Mouse (Mus musculus): ENCODE data around the gene Adamtsl5. TPM values are rescaled to one million over a fixed set of nuclear protein-coding genes. Genes with fewer than 3 reads are reported as not detected.
A peak's percentile ranks its signal among the peaks of the same experiment; 100 is the strongest.

Adamtsl5 gene
- polyA plus RNA-seq, 1 experiment from 2014 or later: 0.54 TPM

DNA sequence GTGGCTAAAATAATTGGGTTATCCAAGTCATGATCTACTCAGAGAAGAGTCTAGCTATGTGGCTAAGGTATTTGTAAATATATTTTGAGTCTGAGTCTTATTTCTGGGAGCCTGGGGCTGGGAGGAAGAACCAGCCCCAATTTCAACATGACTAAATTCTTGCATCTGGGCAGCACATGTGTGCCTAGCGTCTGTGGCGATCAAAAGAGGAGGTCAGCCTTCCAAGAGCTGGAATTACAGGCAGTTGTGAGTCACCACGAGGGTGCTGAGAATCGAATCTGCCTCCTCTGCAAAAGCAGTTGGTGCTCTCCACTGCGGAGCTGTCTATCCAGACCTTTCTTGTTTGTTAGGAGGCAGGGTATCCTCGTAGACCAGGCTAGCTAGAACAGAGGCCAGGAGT, 17.5 kb upstream of the Adamtsl5 start:
- Histone ChIP-seq H3K36me3 (ENCODE audit: control insufficient read depth, insufficient read depth, low read length) (no peaks in the 10 kb centered on the region), H3K4me3 (ENCODE audit: low read depth, low read length) (no peak overlapping the region), H3K27ac (ENCODE audit: low read depth, low read length) (no peak overlapping the region), H3K9ac (ENCODE audit: low read depth, low read length) (no peak overlapping the region), H3K4me1 (replicated peaks; ENCODE audit: control insufficient read depth, insufficient read depth, low read length) (no peaks in the 10 kb centered on the region), H3K27me3 (ENCODE audit: control insufficient read depth, insufficient read depth, low read length) (no peaks in the 10 kb centered on the region; the same call in 1 of the 2 replicates), H3K4me2 (replicated peaks; ENCODE audit: low read depth, low read length) (no peak overlapping the region), H3K9me3 (ENCODE audit: control insufficient read depth, low read length) (no peaks in the 10 kb centered on the region)
- ATAC-seq (ENCODE audit: low FRiP score) (no peak), DNase-seq (ENCODE audit: low spot score) (no peak)
- WGBS: 67% methylated on average over 6 of the region's 6 CpGs

- Histone ChIP-seq H3K4me3 (ENCODE audit: low read depth, low read length) (no peak overlapping the region), H3K27ac (ENCODE audit: low read depth, low read length) (no peak overlapping the region), H3K36me3 (ENCODE audit: control insufficient read depth, insufficient read depth, low read length) (no peaks in the 10 kb centered on the region), H3K9ac (ENCODE audit: low read depth, low read length) (no peak overlapping the region), H3K4me2 (replicated peaks; ENCODE audit: low read depth, low read length) (no peak overlapping the region), H3K4me1 (replicated peaks; ENCODE audit: control insufficient read depth, insufficient read depth, low read length) (no peaks in the 10 kb centered on the region), H3K9me3 (ENCODE audit: control insufficient read depth, low read length) (no peaks in the 10 kb centered on the region), H3K27me3 (ENCODE audit: control insufficient read depth, insufficient read depth, low read length) (peaks cover 15% of the 10 kb centered on the region)
- WGBS: 40% methylated on average over 6 of the region's 6 CpGs
- no peak for ATAC-seq (ENCODE audit: low FRiP score)
- DNase-seq (ENCODE audit: low spot score): no peak
Observed at GRCm38 (mm10) chr10:80363734-80364133, 15.5 kb upstream of the Adamtsl5 start.

DNA sequence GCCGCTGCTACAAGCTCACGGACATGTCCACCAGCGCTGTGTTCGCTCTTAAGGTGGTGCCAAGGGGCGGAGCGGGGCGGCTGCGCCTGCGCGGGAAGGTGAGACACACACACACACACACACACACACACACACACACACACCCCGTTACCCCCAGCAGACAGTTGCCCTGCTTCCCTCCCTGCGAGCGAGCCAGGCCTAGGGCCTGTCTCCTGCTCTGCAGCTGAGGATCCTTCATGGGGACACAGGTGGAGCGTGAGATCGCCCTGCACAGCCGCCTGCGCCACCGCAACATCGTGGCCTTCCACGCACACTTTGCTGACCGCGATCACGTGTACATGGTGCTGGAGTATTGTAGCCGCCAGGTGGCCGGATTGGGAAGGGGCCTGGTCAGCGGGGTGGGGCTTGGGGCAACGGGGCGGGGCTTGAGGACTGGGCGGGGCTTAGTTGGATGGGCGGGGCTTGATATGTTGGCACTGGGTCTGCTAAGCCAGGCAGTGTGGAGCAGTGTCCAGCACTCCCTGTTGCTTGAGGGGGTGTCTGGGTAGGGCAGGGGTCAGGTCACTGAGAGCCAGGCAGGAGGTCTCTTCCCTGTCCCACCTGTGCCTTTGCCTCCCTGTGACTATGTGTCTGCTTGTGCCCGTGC, 9.9 kb upstream of the Adamtsl5 start:
- no peaks in the 10 kb centered on the region for H3K9me3 ChIP-seq (ENCODE audit: control insufficient read depth, low read length)
- no peak overlapping the region for H3K27ac ChIP-seq (ENCODE audit: low read depth, low read length)
- 8% methylated on average over 30 of the region's 31 CpGs for WGBS
- no peaks in the 10 kb centered on the region for H3K36me3 ChIP-seq (ENCODE audit: control insufficient read depth, insufficient read depth, low read length)
- H3K27me3 ChIP-seq (ENCODE audit: control insufficient read depth, insufficient read depth, low read length): peaks cover 67% of the 10 kb centered on the region
- DNase-seq (ENCODE audit: low spot score): no peak
- no peak overlapping the region for H3K4me3 ChIP-seq (ENCODE audit: low read depth, low read length)
- peak; percentile 61 for ATAC-seq (ENCODE audit: low FRiP score)
- H3K9ac ChIP-seq (ENCODE audit: low read depth, low read length): no peak overlapping the region
- no peak overlapping the region for H3K4me2 ChIP-seq (replicated peaks; ENCODE audit: low read depth, low read length)
- peaks cover 6% of the 10 kb centered on the region; the same call in 1 of the 2 replicates for H3K4me1 ChIP-seq (replicated peaks; ENCODE audit: control insufficient read depth, insufficient read depth, low read length)

- DNase-seq (ENCODE audit: low spot score): no peak
- H3K27ac ChIP-seq (ENCODE audit: low read depth, low read length): no peak overlapping the region
- no peak for ATAC-seq (ENCODE audit: low FRiP score)
- H3K4me1 ChIP-seq (replicated peaks; ENCODE audit: control insufficient read depth, insufficient read depth, low read length): peaks cover 6% of the 10 kb centered on the region; the same call in 1 of the 2 replicates
- peaks cover 74% of the 10 kb centered on the region for H3K27me3 ChIP-seq (ENCODE audit: control insufficient read depth, insufficient read depth, low read length)
- no peak overlapping the region for H3K4me2 ChIP-seq (replicated peaks; ENCODE audit: low read depth, low read length)
- H3K9ac ChIP-seq (ENCODE audit: low read depth, low read length): no peak overlapping the region
- 40% methylated on average over 7 of the region's 7 CpGs for WGBS
- no peak overlapping the region for H3K4me3 ChIP-seq (ENCODE audit: low read depth, low read length)
- H3K9me3 ChIP-seq (ENCODE audit: control insufficient read depth, low read length): no peaks in the 10 kb centered on the region
- no peaks in the 10 kb centered on the region for H3K36me3 ChIP-seq (ENCODE audit: control insufficient read depth, insufficient read depth, low read length)
Observed at GRCm38 (mm10) chr10:80357336-80357735, 9.1 kb upstream of the Adamtsl5 start.

- Histone ChIP-seq H3K4me1 (replicated peaks; ENCODE audit: control insufficient read depth, insufficient read depth, low read length) (peaks cover 6% of the 10 kb centered on the region; the same call in 1 of the 2 replicates), H3K27me3 (ENCODE audit: control insufficient read depth, insufficient read depth, low read length) (peaks cover 78% of the 10 kb centered on the region), H3K27ac (ENCODE audit: low read depth, low read length) (no peak overlapping the region), H3K4me3 (ENCODE audit: low read depth, low read length) (peak overlapping the region; percentile 24), H3K4me2 (replicated peaks; ENCODE audit: low read depth, low read length) (peak overlapping the region; percentile 31), H3K9me3 (ENCODE audit: control insufficient read depth, low read length) (no peaks in the 10 kb centered on the region), H3K36me3 (ENCODE audit: control insufficient read depth, insufficient read depth, low read length) (no peaks in the 10 kb centered on the region), H3K9ac (ENCODE audit: low read depth, low read length) (no peak overlapping the region)
- WGBS: 3% methylated on average over 34 of the region's 34 CpGs
- ATAC-seq (ENCODE audit: low FRiP score) (no peak), DNase-seq (ENCODE audit: low spot score) (no peak)
Observed at GRCm38 (mm10) chr10:80356737-80357136, 8.5 kb upstream of the Adamtsl5 start.

DNA sequence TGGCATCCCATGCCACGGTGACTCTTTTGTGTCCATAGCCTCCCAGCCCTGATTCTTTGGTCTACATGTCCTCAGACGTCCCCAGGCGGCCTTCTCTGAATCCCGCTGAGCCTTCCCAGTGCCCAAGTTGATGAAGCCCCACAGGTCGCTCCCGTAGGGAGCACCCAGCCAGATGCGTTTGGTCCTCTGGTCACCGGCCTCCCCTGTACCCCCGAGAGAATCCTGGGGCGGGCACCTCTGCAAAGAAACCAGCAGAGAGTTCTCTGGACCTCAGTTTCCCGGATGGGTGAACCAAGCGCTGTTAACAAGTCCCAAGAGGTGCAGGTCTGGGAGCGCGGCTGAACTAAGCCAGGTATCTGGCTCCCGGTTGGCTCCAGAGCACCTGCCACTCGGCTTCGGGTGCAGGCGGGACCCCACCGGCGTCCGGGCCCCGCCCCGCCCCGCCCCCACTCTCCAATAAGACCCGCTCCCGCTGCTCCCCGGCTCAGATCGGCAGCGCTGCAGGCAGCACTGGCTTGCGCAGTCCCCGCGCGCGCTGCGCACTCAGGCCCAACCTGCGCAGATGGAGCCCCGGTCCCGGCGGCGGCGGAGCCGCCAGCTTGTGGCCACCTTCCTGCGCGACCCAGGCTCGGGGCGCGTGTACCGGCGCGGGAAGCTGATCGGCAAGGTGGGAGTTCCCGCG, 7.9 kb upstream of the Adamtsl5 start, which contains the start of gene Plk5:
Gene Plk5, plus strand, starts transcription at position 459 of the 682 bp plus-strand sequence.
- ATAC-seq (ENCODE audit: low FRiP score) (no peak), DNase-seq (ENCODE audit: low spot score) (peak; percentile 45)
- Histone ChIP-seq H3K4me1 (replicated peaks; ENCODE audit: control insufficient read depth, insufficient read depth, low read length) (peaks cover 6% of the 10 kb centered on the region; the same call in 1 of the 2 replicates), H3K9ac (ENCODE audit: low read depth, low read length) (no peak within 1 kb of the TSS), H3K27me3 (ENCODE audit: control insufficient read depth, insufficient read depth, low read length) (peaks cover 84% of the 10 kb centered on the region), H3K36me3 (ENCODE audit: control insufficient read depth, insufficient read depth, low read length) (no peaks in the 10 kb centered on the region), H3K9me3 (ENCODE audit: control insufficient read depth, low read length) (no peaks in the 10 kb centered on the region), H3K4me2 (replicated peaks; ENCODE audit: low read depth, low read length) (peak within 1 kb of the TSS; percentile 31), H3K4me3 (ENCODE audit: low read depth, low read length) (peak within 1 kb of the TSS; percentile 24), H3K27ac (ENCODE audit: low read depth, low read length) (no peak within 1 kb of the TSS)
- WGBS: under 1% methylated on average over 51 of the region's 53 CpGs

DNA sequence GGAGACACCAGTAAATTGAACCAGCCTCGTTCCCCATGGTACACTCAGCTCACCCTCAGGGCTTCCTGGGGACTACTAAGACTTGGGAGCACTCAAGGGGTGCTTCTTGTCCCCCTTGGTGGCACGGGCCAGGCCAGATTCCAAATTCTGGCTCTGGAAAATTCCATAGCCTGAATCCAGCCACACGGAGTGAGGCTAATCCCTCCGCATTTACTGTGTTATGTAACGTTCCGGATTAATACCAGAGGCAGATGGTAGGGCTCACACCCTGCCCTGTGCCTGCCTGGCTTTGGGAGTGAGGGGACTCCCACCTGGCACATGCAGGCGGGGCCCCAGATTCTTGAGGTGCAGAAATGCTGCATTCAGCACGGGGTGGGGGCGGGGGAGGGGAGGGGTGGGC, 7.2 kb upstream of the Adamtsl5 start:
- ATAC-seq (ENCODE audit: low FRiP score): no peak
- Histone ChIP-seq H3K4me3 (ENCODE audit: low read depth, low read length) (no peak overlapping the region), H3K4me1 (replicated peaks; ENCODE audit: control insufficient read depth, insufficient read depth, low read length) (peaks cover 6% of the 10 kb centered on the region; the same call in 1 of the 2 replicates), H3K4me2 (replicated peaks; ENCODE audit: low read depth, low read length) (no peak overlapping the region), H3K9ac (ENCODE audit: low read depth, low read length) (no peak overlapping the region), H3K36me3 (ENCODE audit: control insufficient read depth, insufficient read depth, low read length) (no peaks in the 10 kb centered on the region), H3K9me3 (ENCODE audit: control insufficient read depth, low read length) (no peaks in the 10 kb centered on the region), H3K27ac (ENCODE audit: low read depth, low read length) (no peak overlapping the region), H3K27me3 (ENCODE audit: control insufficient read depth, insufficient read depth, low read length) (peaks cover 90% of the 10 kb centered on the region)
- no peak for DNase-seq (ENCODE audit: low spot score)
- 13% methylated on average over 7 of the region's 9 CpGs for WGBS

GRCm38 (mm10) chr10:80352727-80353126, 4.5 kb upstream of the Adamtsl5 start:
- Histone ChIP-seq H3K27ac (ENCODE audit: low read depth, low read length) (no peak overlapping the region), H3K9me3 (ENCODE audit: control insufficient read depth, low read length) (no peaks in the 10 kb centered on the region), H3K4me3 (ENCODE audit: low read depth, low read length) (no peak overlapping the region), H3K4me2 (replicated peaks; ENCODE audit: low read depth, low read length) (no peak overlapping the region), H3K36me3 (ENCODE audit: control insufficient read depth, insufficient read depth, low read length) (no peaks in the 10 kb centered on the region), H3K9ac (ENCODE audit: low read depth, low read length) (0 out of 2 replicates have a peak overlapping the region, but pooled peaks have one; percentile 11), H3K4me1 (replicated peaks; ENCODE audit: control insufficient read depth, insufficient read depth, low read length) (peaks cover 9% of the 10 kb centered on the region), H3K27me3 (ENCODE audit: control insufficient read depth, insufficient read depth, low read length) (peaks cover 92% of the 10 kb centered on the region)
- no peak for DNase-seq (ENCODE audit: low spot score)
- no peak for ATAC-seq (ENCODE audit: low FRiP score)
- WGBS: 65% methylated on average over 8 of the region's 8 CpGs

DNA sequence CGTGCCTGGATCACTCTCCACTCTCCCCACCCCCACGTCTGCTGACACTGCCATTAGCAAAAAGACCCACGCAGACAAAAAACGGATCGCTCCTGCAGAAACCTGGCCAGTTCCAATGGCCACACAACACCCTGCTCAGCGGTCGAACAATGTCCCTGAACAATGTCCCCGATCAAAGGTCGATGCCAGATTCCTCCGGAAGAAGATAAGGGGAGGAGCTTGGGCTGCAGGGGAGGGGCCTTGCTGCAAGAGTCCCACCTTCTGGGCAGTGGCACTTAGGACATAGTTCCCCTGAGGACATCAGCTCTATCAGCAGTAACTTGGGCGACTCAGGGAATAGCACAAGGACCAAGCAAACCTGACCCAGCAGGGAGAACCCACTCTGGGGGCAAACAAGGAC, 3.7 kb upstream of the Adamtsl5 start:
- no peaks in the 10 kb centered on the region for H3K36me3 ChIP-seq (ENCODE audit: control insufficient read depth, insufficient read depth, low read length)
- peaks cover 9% of the 10 kb centered on the region for H3K4me1 ChIP-seq (replicated peaks; ENCODE audit: control insufficient read depth, insufficient read depth, low read length)
- H3K4me2 ChIP-seq (replicated peaks; ENCODE audit: low read depth, low read length): no peak overlapping the region
- no peaks in the 10 kb centered on the region for H3K9me3 ChIP-seq (ENCODE audit: control insufficient read depth, low read length)
- no peak for ATAC-seq (ENCODE audit: low FRiP score)
- DNase-seq (ENCODE audit: low spot score): no peak
- H3K27ac ChIP-seq (ENCODE audit: low read depth, low read length): no peak overlapping the region
- WGBS: 21% methylated on average over 11 of the region's 11 CpGs
- H3K9ac ChIP-seq (ENCODE audit: low read depth, low read length): no peak overlapping the region
- peaks cover 91% of the 10 kb centered on the region for H3K27me3 ChIP-seq (ENCODE audit: control insufficient read depth, insufficient read depth, low read length)
- H3K4me3 ChIP-seq (ENCODE audit: low read depth, low read length): no peak overlapping the region

All from hindbrain, embryonic 11.5 days (tissue).